Mouse (Mus musculus) heart, embryonic 14.5 days (tissue): ENCODE data around the gene Olfr272. TPM values are rescaled to one million over a fixed set of nuclear protein-coding genes. Genes with fewer than 3 reads are reported as not detected.

ENCODE experiments used
- ATAC-seq: fragments of 200-750 bp; cut with Nextera tagmentation; 2 replicates; pipeline ENCODE4 v1.8.0; 2017; ENCODE audit warnings: low read depth, moderate TSS enrichment; ENCODE audit not compliant: insufficient number of reproducible peaks, insufficient read depth, low FRiP score
- H3K27ac ChIP-seq, 2 experiments: fragments of 200-500 bp in 1 of 2; fragments of 300-500 bp in 1 of 2; sonication (generic) in 1 of 2; replicated peaks in 1 of 2; 2 replicates each; pipeline ENCODE4 v1.5.1; 2012 to 2014; ENCODE audit warnings: low read depth in 2 of 2, low read length in 2 of 2, control low read depth in 1 of 2, mild to moderate bottlenecking in 1 of 2, mixed read lengths in 1 of 2; ENCODE audit not compliant: control insufficient read depth in 1 of 2, insufficient read depth in 1 of 2
- H3K27me3 ChIP-seq: fragments of 300-500 bp; sonication (generic); 2 replicates; pipeline ENCODE4 v1.6.1; 2014; ENCODE audit warnings: mild to moderate bottlenecking, low read length, control low read depth; ENCODE audit not compliant: control insufficient read depth, insufficient read depth
- H3K36me3 ChIP-seq: fragments of 300-500 bp; sonication (generic); 2 replicates; pipeline ENCODE4 v1.6.1; 2014; ENCODE audit warnings: mild to moderate bottlenecking, control low read depth, low read length, mixed read lengths; ENCODE audit not compliant: control insufficient read depth, insufficient read depth
- H3K4me1 ChIP-seq, 2 experiments: fragments of 200-500 bp in 1 of 2; fragments of 300-500 bp in 1 of 2; sonication (generic) in 1 of 2; 2 replicates each; pipeline ENCODE4 v1.6.1; 2012 to 2014; ENCODE audit warnings: low read length in 2 of 2, control low read depth in 1 of 2, mixed read lengths in 1 of 2; ENCODE audit not compliant: control insufficient read depth in 2 of 2, insufficient read depth in 2 of 2
- H3K4me2 ChIP-seq: fragments of 300-500 bp; sonication (generic); 2 replicates; pipeline ENCODE4 v1.6.1; 2014; ENCODE audit warnings: mild to moderate bottlenecking, low read length
- H3K4me3 ChIP-seq, 2 experiments: fragments of 200-500 bp in 1 of 2; fragments of 300-500 bp in 1 of 2; sonication (generic) in 1 of 2; 2 replicates each; pipeline ENCODE4 v1.5.1; 2012 to 2014; ENCODE audit warnings: low read length in 2 of 2, mild to moderate bottlenecking in 2 of 2, control low read depth in 1 of 2, low read depth in 1 of 2, moderate library complexity in 1 of 2; ENCODE audit not compliant: control insufficient read depth in 1 of 2, insufficient read depth in 1 of 2
- H3K9ac ChIP-seq: fragments of 300-500 bp; sonication (generic); 2 replicates; pipeline ENCODE4 v1.6.1; 2014; ENCODE audit warnings: mild to moderate bottlenecking, low read length
- H3K9me3 ChIP-seq: fragments of 300-500 bp; sonication (generic); 2 replicates; pipeline ENCODE4 v1.6.1; 2016; ENCODE audit warnings: low read length, control low read depth; ENCODE audit not compliant: control insufficient read depth
- WGBS: fragments of 180-500 bp; shearing (Covaris S2); extraction: QIAGEN DNeasy Blood & Tissue Kit; methylation state at CpG from one replicate; pipeline ENCODE4 v1.1.7; 2014; 5-methylcytosine and 5-hydroxymethylcytosine counted together
- polyA plus RNA-seq: library from polyadenylated mRNA; unstranded; fragments of >200 nt; fragmentation: Nextera tagmentation; extraction: Ambion mirVana; gene quantifications from 2 replicates; pipeline ENCODE4 v1.2.1, GENCODE M21; 2014

Gene Olfr272
- polyA plus RNA-seq, 1 experiment from 2014 or later, result not detected

- Histone ChIP-seq H3K4me1 (no peaks in the 10 kb centered on the region), H3K27me3 (no peaks in the 10 kb centered on the region), H3K9ac (no peak overlapping the region), H3K9me3 (no peaks in the 10 kb centered on the region), H3K27ac (no peak overlapping the region), H3K36me3 (no peaks in the 10 kb centered on the region), H3K4me3 (no peak overlapping the region), H3K4me2 (no peak overlapping the region)
- no peak for ATAC-seq
- 27% methylated on average over 3 of the region's 3 CpGs for WGBS
Observed at GRCm38 (mm10) chr4:52912409-52912808, 6.6 kb downstream of the Olfr272 start.

- no peaks in the 10 kb centered on the region for H3K36me3 ChIP-seq
- H3K9ac ChIP-seq, result no peak overlapping the region
- no peaks in the 10 kb centered on the region for H3K9me3 ChIP-seq
- H3K4me3 ChIP-seq, result no peak overlapping the region
- H3K27me3 ChIP-seq, result no peaks in the 10 kb centered on the region
- H3K27ac ChIP-seq, result no peak overlapping the region
- 53% methylated on average over 3 of the region's 3 CpGs for WGBS
- H3K4me1 ChIP-seq, result no peaks in the 10 kb centered on the region
- H3K4me2 ChIP-seq, result no peak overlapping the region
- ATAC-seq, result no peak
Observed at GRCm38 (mm10) chr4:52909542-52909941, 9.4 kb downstream of the Olfr272 start.

- no peaks in the 10 kb centered on the region for H3K9me3 ChIP-seq
- WGBS, result 87% methylated on average over 9 of the region's 9 CpGs
- no peaks in the 10 kb centered on the region for H3K4me1 ChIP-seq
- H3K9ac ChIP-seq, result no peak overlapping the region
- H3K36me3 ChIP-seq, result no peaks in the 10 kb centered on the region
- H3K4me3 ChIP-seq, result no peak overlapping the region
- no peak for ATAC-seq
- H3K4me2 ChIP-seq, result no peak overlapping the region
- no peak overlapping the region for H3K27ac ChIP-seq
- H3K27me3 ChIP-seq, result no peaks in the 10 kb centered on the region
Observed at GRCm38 (mm10) chr4:52864156-52864555, 54.8 kb downstream of the Olfr272 start.

Other genes starting within 250 kb of the Olfr272 start
- gene Olfr275, start 104.6 kb downstream of the Olfr272 start, polyA plus RNA-seq, result not detected in 2 replicates
- not detected in 2 replicates for gene Olfr273, start 59.9 kb downstream of the Olfr272 start, polyA plus RNA-seq
- not detected in 2 replicates for gene Olfr270, start 45.4 kb upstream of the Olfr272 start, polyA plus RNA-seq
- not detected in 2 replicates for gene Nipsnap3a, start 70.1 kb upstream of the Olfr272 start, polyA plus RNA-seq
- 79.8 and 84.1 TPM in 2 replicates for gene Nipsnap3b, start 92.7 kb upstream of the Olfr272 start, polyA plus RNA-seq
- gene Abca1, start 240.7 kb upstream of the Olfr272 start, polyA plus RNA-seq, result 7.8 and 8.1 TPM in 2 replicates